Mouse (Mus musculus): ENCODE measurements at regions not wholly inside any gene's neighbourhood (a gene's known extent, or its start where the extent isn't known, plus 50 kb on each side); places are given as distances from the start of the nearest gene placed in this dataset.

- no peak overlapping the region for H3K9ac ChIP-seq (ENCODE audit: low read depth, low read length)
- ATAC-seq, result peak; percentile 76
- no peaks in the 10 kb centered on the region for H3K4me1 ChIP-seq (ENCODE audit: control insufficient read depth, insufficient read depth, low read depth, low read length)
- H3K36me3 ChIP-seq (ENCODE audit: control insufficient read depth, insufficient read depth, low read length), result no peaks in the 10 kb centered on the region
- no peak overlapping the region for H3K4me3 ChIP-seq (ENCODE audit: low read length)
- no peaks in the 10 kb centered on the region for H3K9me3 ChIP-seq (ENCODE audit: control insufficient read depth, low read length)
- H3K4me2 ChIP-seq (ENCODE audit: low read length), result no peak overlapping the region
- 44% methylated on average over 4 of the region's 4 CpGs for WGBS
- no peaks in the 10 kb centered on the region for H3K27me3 ChIP-seq (replicated peaks; ENCODE audit: control insufficient read depth, insufficient read depth, low read length)
- H3K27ac ChIP-seq (ENCODE audit: low read depth, low read length), result no peak overlapping the region
These were observed 75.6 kb upstream of the Fbxl17 start for GRCm38 (mm10) chr17:63575316-63576007.

- no peaks in the 10 kb centered on the region for H3K36me3 ChIP-seq (ENCODE audit: control insufficient read depth, insufficient read depth, low read length)
- H3K9me3 ChIP-seq (ENCODE audit: control insufficient read depth, low read length), result no peaks in the 10 kb centered on the region
- H3K27ac ChIP-seq (ENCODE audit: low read depth, low read length), result no peak overlapping the region
- no peak overlapping the region for H3K4me2 ChIP-seq (ENCODE audit: low read length)
- H3K9ac ChIP-seq (ENCODE audit: low read depth, low read length), result no peak overlapping the region
- H3K4me1 ChIP-seq (ENCODE audit: control insufficient read depth, insufficient read depth, low read depth, low read length), result no peaks in the 10 kb centered on the region
- no peak for ATAC-seq
- H3K27me3 ChIP-seq (replicated peaks; ENCODE audit: control insufficient read depth, insufficient read depth, low read length), result no peaks in the 10 kb centered on the region
- H3K4me3 ChIP-seq (ENCODE audit: low read length), result no peak overlapping the region
- 64% methylated on average over 4 of the region's 4 CpGs for WGBS
These were observed 83.1 kb upstream of the Fbxl17 start for GRCm38 (mm10) chr17:63582870-63583269.

- no peak overlapping the region for H3K4me2 ChIP-seq (ENCODE audit: low read length)
- no peaks in the 10 kb centered on the region for H3K9me3 ChIP-seq (ENCODE audit: control insufficient read depth, low read length)
- ATAC-seq, result no peak
- 0 out of 2 replicates have a peak, but pooled peaks cover 3% of the 10 kb centered on the region for H3K4me1 ChIP-seq (ENCODE audit: control insufficient read depth, insufficient read depth, low read depth, low read length)
- H3K27me3 ChIP-seq (replicated peaks; ENCODE audit: control insufficient read depth, insufficient read depth, low read length), result no peaks in the 10 kb centered on the region
- H3K9ac ChIP-seq (ENCODE audit: low read depth, low read length), result no peak overlapping the region
- no peak overlapping the region for H3K4me3 ChIP-seq (ENCODE audit: low read length)
- no peak overlapping the region for H3K27ac ChIP-seq (ENCODE audit: low read depth, low read length)
- WGBS, result 28% methylated on average over 7 of the region's 7 CpGs
- no peaks in the 10 kb centered on the region for H3K36me3 ChIP-seq (ENCODE audit: control insufficient read depth, insufficient read depth, low read length)
These were observed 107.4 kb upstream of the Fbxl17 start for GRCm38 (mm10) chr17:63607021-63607751.

GRCm38 (mm10) chr17:63622726-63623125 is 122.9 kb upstream of the Fbxl17 start:
- Histone ChIP-seq H3K27me3 (replicated peaks; ENCODE audit: control insufficient read depth, insufficient read depth, low read length) (no peaks in the 10 kb centered on the region), H3K36me3 (ENCODE audit: control insufficient read depth, insufficient read depth, low read length) (no peaks in the 10 kb centered on the region), H3K4me1 (ENCODE audit: control insufficient read depth, insufficient read depth, low read depth, low read length) (no peaks in the 10 kb centered on the region), H3K27ac (ENCODE audit: low read depth, low read length) (no peak overlapping the region), H3K4me2 (ENCODE audit: low read length) (no peak overlapping the region), H3K9me3 (ENCODE audit: control insufficient read depth, low read length) (no peaks in the 10 kb centered on the region), H3K9ac (ENCODE audit: low read depth, low read length) (no peak overlapping the region), H3K4me3 (ENCODE audit: low read length) (no peak overlapping the region)
- ATAC-seq, result no peak
- 25% methylated on average over 3 of the region's 3 CpGs for WGBS

- 93% methylated on average over 2 of the region's 2 CpGs for WGBS
- Histone ChIP-seq H3K27ac (ENCODE audit: low read depth, low read length) (no peak overlapping the region), H3K36me3 (ENCODE audit: control insufficient read depth, insufficient read depth, low read length) (no peaks in the 10 kb centered on the region), H3K9ac (ENCODE audit: low read depth, low read length) (no peak overlapping the region), H3K4me3 (ENCODE audit: low read length) (no peak overlapping the region), H3K4me1 (ENCODE audit: control insufficient read depth, insufficient read depth, low read depth, low read length) (no peaks in the 10 kb centered on the region), H3K9me3 (ENCODE audit: control insufficient read depth, low read length) (no peaks in the 10 kb centered on the region), H3K4me2 (ENCODE audit: low read length) (no peak overlapping the region), H3K27me3 (replicated peaks; ENCODE audit: control insufficient read depth, insufficient read depth, low read length) (no peaks in the 10 kb centered on the region)
- no peak for ATAC-seq
These were observed 137.8 kb upstream of the Fbxl17 start for GRCm38 (mm10) chr17:63637598-63637997.

- no peaks in the 10 kb centered on the region for H3K36me3 ChIP-seq (ENCODE audit: control insufficient read depth, insufficient read depth, low read length)
- no peak for ATAC-seq
- H3K4me2 ChIP-seq (ENCODE audit: low read length), result no peak overlapping the region
- no peaks in the 10 kb centered on the region for H3K9me3 ChIP-seq (ENCODE audit: control insufficient read depth, low read length)
- no peaks in the 10 kb centered on the region for H3K27me3 ChIP-seq (replicated peaks; ENCODE audit: control insufficient read depth, insufficient read depth, low read length)
- WGBS, result 86% methylated on average over 4 of the region's 4 CpGs
- no peak overlapping the region for H3K27ac ChIP-seq (ENCODE audit: low read depth, low read length)
- no peaks in the 10 kb centered on the region for H3K4me1 ChIP-seq (ENCODE audit: control insufficient read depth, insufficient read depth, low read depth, low read length)
- no peak overlapping the region for H3K4me3 ChIP-seq (ENCODE audit: low read length)
- H3K9ac ChIP-seq (ENCODE audit: low read depth, low read length), result no peak overlapping the region
These were observed 144.6 kb upstream of the Fbxl17 start for GRCm38 (mm10) chr17:63644390-63644789.

GRCm38 (mm10) chr17:63657687-63658086 is 157.9 kb upstream of the Fbxl17 start:
- no peaks in the 10 kb centered on the region for H3K9me3 ChIP-seq (ENCODE audit: control insufficient read depth, low read length)
- no peak overlapping the region for H3K9ac ChIP-seq (ENCODE audit: low read depth, low read length)
- H3K27ac ChIP-seq (ENCODE audit: low read depth, low read length), result no peak overlapping the region
- H3K4me3 ChIP-seq (ENCODE audit: low read length), result no peak overlapping the region
- no peak for ATAC-seq
- H3K4me2 ChIP-seq (ENCODE audit: low read length), result no peak overlapping the region
- H3K4me1 ChIP-seq (ENCODE audit: control insufficient read depth, insufficient read depth, low read depth, low read length), result no peaks in the 10 kb centered on the region
- WGBS, result 68% methylated on average over 6 of the region's 6 CpGs
- no peaks in the 10 kb centered on the region for H3K36me3 ChIP-seq (ENCODE audit: control insufficient read depth, insufficient read depth, low read length)
- no peaks in the 10 kb centered on the region for H3K27me3 ChIP-seq (replicated peaks; ENCODE audit: control insufficient read depth, insufficient read depth, low read length)

- Histone ChIP-seq H3K27ac (ENCODE audit: low read depth, low read length) (no peak overlapping the region), H3K4me1 (ENCODE audit: control insufficient read depth, insufficient read depth, low read depth, low read length) (no peaks in the 10 kb centered on the region), H3K4me2 (ENCODE audit: low read length) (no peak overlapping the region), H3K9me3 (ENCODE audit: control insufficient read depth, low read length) (no peaks in the 10 kb centered on the region), H3K36me3 (ENCODE audit: control insufficient read depth, insufficient read depth, low read length) (no peaks in the 10 kb centered on the region), H3K27me3 (replicated peaks; ENCODE audit: control insufficient read depth, insufficient read depth, low read length) (no peaks in the 10 kb centered on the region), H3K4me3 (ENCODE audit: low read length) (no peak overlapping the region), H3K9ac (ENCODE audit: low read depth, low read length) (no peak overlapping the region)
- 87% methylated on average over 13 of the region's 13 CpGs for WGBS
- no peak for ATAC-seq
These were observed 161.1 kb upstream of the Fbxl17 start for GRCm38 (mm10) chr17:63660841-63661481.

GRCm38 (mm10) chr17:63661584-63661983 is 161.8 kb upstream of the Fbxl17 start:
- H3K9me3 ChIP-seq (ENCODE audit: control insufficient read depth, low read length), result no peaks in the 10 kb centered on the region
- H3K27me3 ChIP-seq (replicated peaks; ENCODE audit: control insufficient read depth, insufficient read depth, low read length), result no peaks in the 10 kb centered on the region
- no peak overlapping the region for H3K27ac ChIP-seq (ENCODE audit: low read depth, low read length)
- WGBS, result 88% methylated on average over 4 of the region's 4 CpGs
- H3K9ac ChIP-seq (ENCODE audit: low read depth, low read length), result no peak overlapping the region
- H3K4me3 ChIP-seq (ENCODE audit: low read length), result no peak overlapping the region
- no peak for ATAC-seq
- H3K4me1 ChIP-seq (ENCODE audit: control insufficient read depth, insufficient read depth, low read depth, low read length), result no peaks in the 10 kb centered on the region
- no peaks in the 10 kb centered on the region for H3K36me3 ChIP-seq (ENCODE audit: control insufficient read depth, insufficient read depth, low read length)
- no peak overlapping the region for H3K4me2 ChIP-seq (ENCODE audit: low read length)
